Mouse (Mus musculus): Measurements from ENCODE around the gene Gm10192. TPM values are rescaled to one million over a fixed set of nuclear protein-coding genes. Genes with fewer than 3 reads are reported as not detected.

Gene Gm10192
- total and polyA plus RNA-seq, 2 experiments from 2014 or later, result not detected

DNA sequence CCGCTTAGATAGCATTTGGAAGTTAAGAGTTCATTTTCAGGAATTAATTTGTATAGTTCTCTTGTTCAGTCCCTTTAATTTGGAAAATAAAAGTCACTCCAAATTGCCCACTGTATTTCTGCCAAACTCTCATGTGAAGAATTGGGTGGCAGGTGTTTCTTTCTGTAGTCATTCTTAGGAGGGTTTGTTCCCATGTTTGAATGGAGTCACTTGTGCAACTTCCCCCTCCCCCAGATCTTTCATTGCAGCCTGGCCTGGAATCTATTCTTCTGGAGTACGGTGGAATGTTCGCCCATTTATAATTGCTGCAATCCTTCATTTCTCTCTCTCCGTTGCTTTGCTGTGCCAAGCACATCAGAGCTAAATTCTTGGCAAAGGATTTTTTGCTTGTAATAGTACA, 10.2 kb upstream of the Gm10192 start:
- WGBS, result 26% methylated on average over 4 of the region's 4 CpGs
- H3K27ac ChIP-seq (ENCODE audit: low read depth, low read length), result no peak overlapping the region
- no peaks in the 10 kb centered on the region for H3K4me1 ChIP-seq (ENCODE audit: insufficient read depth, low read length)
- H3K9me3 ChIP-seq (ENCODE audit: low read length), result no peaks in the 10 kb centered on the region
- H3K9ac ChIP-seq (replicated peaks; ENCODE audit: low read length, poor library complexity, severe bottlenecking), result no peak overlapping the region
- no peak overlapping the region for H3K4me3 ChIP-seq (ENCODE audit: low read depth, low read length)
- H3K36me3 ChIP-seq (ENCODE audit: insufficient read depth, low read length), result no peaks in the 10 kb centered on the region
- peak; percentile 65 for DNase-seq (ENCODE audit: low spot score)
- H3K4me2 ChIP-seq (ENCODE audit: low read depth, low read length, poor library complexity, severe bottlenecking), result no peak overlapping the region
- no peaks in the 10 kb centered on the region for H3K27me3 ChIP-seq (ENCODE audit: insufficient read depth, low read length)
- TF ChIP-seq CTCF (IDR thresholded peaks at IDR 0.05), result no peak
- no peak for ATAC-seq (ENCODE audit: low FRiP score)

DNA sequence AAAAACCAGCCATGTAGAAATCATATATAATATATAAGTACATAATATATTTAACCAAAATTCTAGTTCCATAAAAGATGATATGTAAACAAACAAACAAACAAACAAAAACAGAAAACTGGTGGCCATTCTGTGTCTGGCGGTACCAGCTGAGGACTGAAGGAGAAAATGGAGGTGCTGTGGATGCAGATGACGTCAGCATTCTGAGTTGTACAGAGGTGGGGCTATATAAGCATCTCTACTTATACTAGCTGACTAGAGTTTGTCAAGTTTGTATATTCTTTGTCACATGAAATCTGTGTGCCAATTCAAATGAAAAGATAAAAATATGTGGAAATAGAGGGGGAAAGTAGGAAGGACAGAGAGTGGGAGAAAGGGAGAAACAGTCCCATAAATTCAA, 9.6 kb upstream of the Gm10192 start:
- Histone ChIP-seq H3K9ac (replicated peaks; ENCODE audit: low read length, poor library complexity, severe bottlenecking) (no peak overlapping the region), H3K27me3 (ENCODE audit: insufficient read depth, low read length) (no peaks in the 10 kb centered on the region), H3K4me1 (ENCODE audit: insufficient read depth, low read length) (no peaks in the 10 kb centered on the region), H3K4me3 (ENCODE audit: low read depth, low read length) (no peak overlapping the region), H3K27ac (ENCODE audit: low read depth, low read length) (no peak overlapping the region), H3K4me2 (ENCODE audit: low read depth, low read length, poor library complexity, severe bottlenecking) (no peak overlapping the region), H3K9me3 (ENCODE audit: low read length) (no peaks in the 10 kb centered on the region), H3K36me3 (ENCODE audit: insufficient read depth, low read length) (no peaks in the 10 kb centered on the region)
- ATAC-seq (ENCODE audit: low FRiP score), result no peak
- no peak for TF ChIP-seq CTCF (IDR thresholded peaks at IDR 0.05)
- WGBS, result 75% methylated on average over 2 of the region's 2 CpGs
- DNase-seq (ENCODE audit: low spot score), result no peak

DNA sequence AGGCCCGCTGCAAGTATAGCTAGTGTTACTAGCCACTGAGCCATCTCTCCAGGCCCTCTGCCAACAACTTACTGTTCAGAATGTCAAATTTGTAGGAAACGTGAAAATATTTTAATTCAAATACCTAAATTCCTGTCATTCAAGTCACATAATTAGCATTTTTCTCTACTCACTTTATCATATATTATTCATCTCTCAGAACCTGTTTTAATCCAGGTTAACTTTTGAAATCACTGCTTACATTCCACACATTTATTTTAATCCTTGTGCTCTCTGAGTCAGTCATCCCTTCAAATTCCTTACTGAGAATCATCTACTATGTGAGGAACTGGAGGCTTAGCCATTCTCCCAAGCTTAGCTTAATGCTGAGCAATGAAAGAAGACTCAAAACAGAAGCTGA, 2.6 kb downstream of the Gm10192 start:
- H3K9me3 ChIP-seq (ENCODE audit: low read length), result no peaks in the 10 kb centered on the region
- ATAC-seq (ENCODE audit: low FRiP score), result no peak
- no peaks in the 10 kb centered on the region for H3K4me1 ChIP-seq (ENCODE audit: insufficient read depth, low read length)
- H3K27ac ChIP-seq (ENCODE audit: low read depth, low read length), result no peak overlapping the region
- DNase-seq (ENCODE audit: low spot score), result no peak
- no peak overlapping the region for H3K9ac ChIP-seq (replicated peaks; ENCODE audit: low read length, poor library complexity, severe bottlenecking)
- TF ChIP-seq CTCF (IDR thresholded peaks at IDR 0.05), result no peak
- H3K4me2 ChIP-seq (ENCODE audit: low read depth, low read length, poor library complexity, severe bottlenecking), result no peak overlapping the region
- H3K36me3 ChIP-seq (ENCODE audit: insufficient read depth, low read length), result no peaks in the 10 kb centered on the region
- no peak overlapping the region for H3K4me3 ChIP-seq (ENCODE audit: low read depth, low read length)
- no peaks in the 10 kb centered on the region for H3K27me3 ChIP-seq (ENCODE audit: insufficient read depth, low read length)
- WGBS, result 73% methylated on average over 2 of the region's 2 CpGs

DNA sequence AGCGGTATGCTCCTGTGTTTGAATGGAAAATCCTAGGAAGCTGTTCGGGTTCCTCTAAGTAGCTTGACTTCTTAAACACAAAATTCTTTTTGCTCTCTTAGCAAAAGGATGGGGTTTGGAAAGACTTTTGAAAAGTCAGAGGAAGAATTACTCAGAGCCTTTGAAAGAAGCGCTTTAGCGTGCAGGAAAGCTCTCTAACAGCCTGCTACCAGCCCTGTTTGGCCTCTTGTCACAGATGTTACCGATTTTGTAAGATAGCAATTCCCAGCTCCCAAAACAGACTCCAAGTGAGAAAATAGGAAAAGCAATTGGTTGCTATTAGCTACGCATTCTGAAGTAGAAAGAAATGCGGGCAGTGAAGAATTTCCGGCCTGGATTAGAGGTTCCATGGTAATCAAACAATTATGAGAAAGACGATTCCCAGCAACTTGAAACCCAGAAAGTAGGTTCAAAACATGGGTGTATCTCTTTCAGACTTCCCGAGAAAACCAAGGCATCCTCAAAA, 26.1 kb downstream of the Gm10192 start:
- no peaks in the 10 kb centered on the region for H3K9me3 ChIP-seq (ENCODE audit: low read length)
- no peaks in the 10 kb centered on the region for H3K4me1 ChIP-seq (ENCODE audit: insufficient read depth, low read length)
- no peaks in the 10 kb centered on the region for H3K36me3 ChIP-seq (ENCODE audit: insufficient read depth, low read length)
- no peak overlapping the region for H3K27ac ChIP-seq (ENCODE audit: low read depth, low read length)
- no peak overlapping the region for H3K4me2 ChIP-seq (ENCODE audit: low read depth, low read length, poor library complexity, severe bottlenecking)
- H3K9ac ChIP-seq (replicated peaks; ENCODE audit: low read length, poor library complexity, severe bottlenecking), result no peak overlapping the region
- no peak for TF ChIP-seq CTCF (IDR thresholded peaks at IDR 0.05)
- ATAC-seq (ENCODE audit: low FRiP score), result no peak
- DNase-seq (ENCODE audit: low spot score), result peak; percentile 35
- 31% methylated on average over 10 of the region's 10 CpGs for WGBS
- no peaks in the 10 kb centered on the region for H3K27me3 ChIP-seq (ENCODE audit: insufficient read depth, low read length)
- H3K4me3 ChIP-seq (ENCODE audit: low read depth, low read length), result no peak overlapping the region

DNA sequence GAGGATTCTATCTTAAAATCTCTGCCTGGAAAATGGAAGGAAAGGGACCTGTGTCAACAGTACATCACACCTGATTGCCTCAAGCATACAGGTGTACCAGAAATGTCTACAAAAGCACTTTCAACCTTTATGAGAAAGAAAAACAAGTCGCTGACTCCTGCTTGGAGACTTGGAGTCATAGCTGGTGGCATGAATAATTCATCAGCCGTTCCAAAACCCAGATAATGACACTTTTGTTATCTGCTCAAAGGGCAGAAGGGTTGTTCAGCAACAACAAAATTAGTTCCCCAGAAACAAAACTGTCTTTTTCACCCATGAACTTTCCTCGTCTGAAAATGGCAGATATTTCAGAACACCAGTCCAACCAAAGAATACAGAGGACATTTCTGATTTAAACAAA, 26.9 kb downstream of the Gm10192 start:
- Histone ChIP-seq H3K36me3 (ENCODE audit: insufficient read depth, low read length) (no peaks in the 10 kb centered on the region), H3K27me3 (ENCODE audit: insufficient read depth, low read length) (no peaks in the 10 kb centered on the region), H3K4me2 (ENCODE audit: low read depth, low read length, poor library complexity, severe bottlenecking) (no peak overlapping the region), H3K9me3 (ENCODE audit: low read length) (no peaks in the 10 kb centered on the region), H3K9ac (replicated peaks; ENCODE audit: low read length, poor library complexity, severe bottlenecking) (no peak overlapping the region), H3K4me1 (ENCODE audit: insufficient read depth, low read length) (no peaks in the 10 kb centered on the region), H3K4me3 (ENCODE audit: low read depth, low read length) (no peak overlapping the region), H3K27ac (ENCODE audit: low read depth, low read length) (no peak overlapping the region)
- WGBS, result 24% methylated on average over 3 of the region's 3 CpGs
- ATAC-seq (ENCODE audit: low FRiP score), result no peak
- no peak for TF ChIP-seq CTCF (IDR thresholded peaks at IDR 0.05)
- no peak for DNase-seq (ENCODE audit: low spot score)

DNA sequence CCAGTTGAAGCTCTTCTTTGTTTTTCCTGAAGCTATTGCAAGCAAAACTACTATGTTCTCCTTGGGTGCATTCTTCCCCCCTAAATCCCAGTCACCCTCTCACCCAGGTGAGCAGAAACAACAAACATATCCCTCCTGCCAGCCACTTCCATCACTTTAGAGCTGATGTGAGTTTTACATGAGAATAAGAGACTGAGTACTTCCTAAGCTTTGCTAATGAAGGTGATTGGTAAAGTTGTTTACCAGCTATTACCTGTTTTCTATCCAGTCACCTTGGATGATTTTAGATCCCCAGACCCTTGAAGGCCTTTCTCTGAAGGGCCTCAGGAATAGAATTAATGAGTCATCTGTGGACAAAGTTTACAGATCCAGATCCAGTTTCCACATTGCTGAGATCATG, 29.4 kb downstream of the Gm10192 start:
- DNase-seq (ENCODE audit: low spot score) (no peak), ATAC-seq (ENCODE audit: low FRiP score) (no peak)
- Histone ChIP-seq H3K4me2 (ENCODE audit: low read depth, low read length, poor library complexity, severe bottlenecking) (no peak overlapping the region), H3K27ac (ENCODE audit: low read depth, low read length) (no peak overlapping the region), H3K9me3 (ENCODE audit: low read length) (no peaks in the 10 kb centered on the region), H3K36me3 (ENCODE audit: insufficient read depth, low read length) (no peaks in the 10 kb centered on the region), H3K27me3 (ENCODE audit: insufficient read depth, low read length) (no peaks in the 10 kb centered on the region), H3K4me1 (ENCODE audit: insufficient read depth, low read length) (no peaks in the 10 kb centered on the region), H3K9ac (replicated peaks; ENCODE audit: low read length, poor library complexity, severe bottlenecking) (no peak overlapping the region), H3K4me3 (ENCODE audit: low read depth, low read length) (no peak overlapping the region)
- no peak for TF ChIP-seq CTCF (IDR thresholded peaks at IDR 0.05)
